Mouse (Mus musculus) layer of hippocampus, adult 2 months (tissue): Measurements from ENCODE around the gene Carmil1. TPM values are rescaled to one million over a fixed set of nuclear protein-coding genes. Genes with fewer than 3 reads are reported as not detected.
"Not testable (repeated sequence)": the region's sequence is repeated elsewhere in the genome, so short reads cannot be mapped to it uniquely, and the experiment has no call there.

Source experiments
- DNase-seq, 2 experiments: peaks; one replicate each; pipeline ENCODE4 v3.0.0; 2022; ENCODE audit warnings: low spot score in 2 of 2
- H3K27ac ChIP-seq: fragments of 200-600 bp; 2 replicates; pipeline ENCODE4 v1.8.1; 2022
- H3K4me3 ChIP-seq: fragments of 200-600 bp; 2 replicates; pipeline ENCODE4 v1.8.1; 2022; ENCODE audit warnings: mild to moderate bottlenecking
- CTCF ChIP-seq: fragments of 200-600 bp; conservative IDR thresholded peaks from 2 replicates; pipeline ENCODE4 v1.8.1; 2022; ENCODE audit warnings: antibody characterized with exemption, mild to moderate bottlenecking, moderate library complexity
- total RNA-seq, 2 experiments: library from RNA; stranded (reverse); gene quantifications; 2 replicates each; pipeline ENCODE4 v1.2.3; 2021

Carmil1 gene
- total RNA-seq, 2 experiments from 2014 or later, result 37.0 to 47.9 TPM

- Histone ChIP-seq H3K4me3 (no peak overlapping the region), H3K27ac (no peak overlapping the region)
- TF ChIP-seq CTCF, result peak; percentile 86
- peak; percentile 16 to 59 for DNase-seq
These were observed 167.8 kb downstream of the Carmil1 start for GRCm38 (mm10) chr13:24112689-24113348.

- no peak overlapping the region for H3K4me3 ChIP-seq
- DNase-seq, result no peak
- no peak for TF ChIP-seq CTCF
- H3K27ac ChIP-seq, result no peak overlapping the region
These were observed 170.3 kb downstream of the Carmil1 start for GRCm38 (mm10) chr13:24110329-24110728.

GRCm38 (mm10) chr13:24108282-24108681 is 172.3 kb downstream of the Carmil1 start:
- no peak overlapping the region for H3K4me3 ChIP-seq
- DNase-seq, result no peak
- no peak for TF ChIP-seq CTCF
- H3K27ac ChIP-seq, result no peak overlapping the region

- no peak for DNase-seq
- H3K4me3 ChIP-seq, result no peak overlapping the region
- no peak for TF ChIP-seq CTCF
- H3K27ac ChIP-seq, result no peak overlapping the region
These were observed 173.5 kb downstream of the Carmil1 start for GRCm38 (mm10) chr13:24107058-24107457.

- Histone ChIP-seq H3K27ac (no peak overlapping the region), H3K4me3 (no peak overlapping the region)
- DNase-seq, result no peak
- no peak for TF ChIP-seq CTCF
These were observed 174.8 kb downstream of the Carmil1 start for GRCm38 (mm10) chr13:24105838-24106237.

- no peak overlapping the region for H3K27ac ChIP-seq
- DNase-seq, result no peak
- no peak overlapping the region for H3K4me3 ChIP-seq
- TF ChIP-seq CTCF, result no peak
These were observed 175.3 kb downstream of the Carmil1 start for GRCm38 (mm10) chr13:24105340-24105669.

- not testable (repeated sequence) for DNase-seq, H3K27ac ChIP-seq, H3K4me3 ChIP-seq
These were observed 175.8 kb downstream of the Carmil1 start for GRCm38 (mm10) chr13:24104611-24105339.

- no peak for TF ChIP-seq CTCF
- no peak overlapping the region for H3K27ac ChIP-seq
- DNase-seq, result no peak
- no peak overlapping the region for H3K4me3 ChIP-seq
These were observed 176.6 kb downstream of the Carmil1 start for GRCm38 (mm10) chr13:24104016-24104415.

- no peak overlapping the region for H3K4me3 ChIP-seq
These were observed 177.4 kb downstream of the Carmil1 start for GRCm38 (mm10) chr13:24103152-24103551.

GRCm38 (mm10) chr13:24102256-24102655 is 178.3 kb downstream of the Carmil1 start:
- no peak for DNase-seq
- no peak overlapping the region for H3K4me3 ChIP-seq
- TF ChIP-seq CTCF, result no peak
- H3K27ac ChIP-seq, result no peak overlapping the region

More at GRCm38 (mm10) chr13:24103152-24103551, 177.4 kb downstream of the Carmil1 start:
- H3K27ac ChIP-seq, result no peak overlapping the region
- no peak for DNase-seq
- TF ChIP-seq CTCF, result no peak

GRCm38 (mm10) chr13:24101157-24102130 is 179.2 kb downstream of the Carmil1 start:
- Histone ChIP-seq H3K4me3 (no peak overlapping the region), H3K27ac (no peak overlapping the region)
- TF ChIP-seq CTCF, result no peak
- DNase-seq, result no peak

GRCm38 (mm10) chr13:24100516-24101094 is 180.0 kb downstream of the Carmil1 start:
- H3K27ac ChIP-seq, result no peak overlapping the region
- no peak for TF ChIP-seq CTCF

GRCm38 (mm10) chr13:24096573-24096972 is 184.0 kb downstream of the Carmil1 start:
- TF ChIP-seq CTCF, result no peak
- no peak overlapping the region for H3K27ac ChIP-seq
- no peak overlapping the region for H3K4me3 ChIP-seq
- no peak for DNase-seq

More at GRCm38 (mm10) chr13:24100516-24101094, 180.0 kb downstream of the Carmil1 start:
- H3K4me3 ChIP-seq, result no peak overlapping the region
- DNase-seq, result no peak
